Mouse (Mus musculus): ENCODE data around the gene Zfp980.
"Not testable (repeated sequence)": the region's sequence is repeated elsewhere in the genome, so short reads cannot be mapped to it uniquely, and the experiment has no call there.

The Zfp980 gene

DNA sequence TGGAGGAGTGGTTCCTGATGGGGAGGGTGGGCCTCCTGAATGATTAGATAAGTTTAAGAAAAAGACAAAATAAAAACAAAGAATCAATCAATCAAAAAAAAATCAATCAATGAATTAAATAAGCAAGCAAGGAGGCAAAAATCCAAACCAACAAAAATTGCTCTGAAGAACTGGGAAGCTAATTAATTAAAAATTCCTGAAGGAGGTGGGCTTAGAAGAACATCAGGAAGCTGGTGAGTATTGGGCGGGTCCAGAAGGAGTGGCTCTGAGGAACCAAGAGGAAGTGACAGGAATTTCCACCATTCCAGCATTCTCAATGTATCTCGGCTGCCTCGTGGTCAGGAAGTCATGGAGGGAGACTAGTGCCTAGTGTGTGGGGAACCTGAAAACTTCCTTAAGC lies at the start of gene Zfp980:
Zfp980 (plus strand) TSS at position 301 of the 400 bp plus-strand sequence.
- in situ Hi-C loops (cut with MboI; ENCODE audit: low pct_unique_long_range_greater_than_20kb in 1 of 2, low sequenced_read_pairs in 2 of 2, unreplicated experiment in 1 of 2): not testable (repeated sequence)

DNA sequence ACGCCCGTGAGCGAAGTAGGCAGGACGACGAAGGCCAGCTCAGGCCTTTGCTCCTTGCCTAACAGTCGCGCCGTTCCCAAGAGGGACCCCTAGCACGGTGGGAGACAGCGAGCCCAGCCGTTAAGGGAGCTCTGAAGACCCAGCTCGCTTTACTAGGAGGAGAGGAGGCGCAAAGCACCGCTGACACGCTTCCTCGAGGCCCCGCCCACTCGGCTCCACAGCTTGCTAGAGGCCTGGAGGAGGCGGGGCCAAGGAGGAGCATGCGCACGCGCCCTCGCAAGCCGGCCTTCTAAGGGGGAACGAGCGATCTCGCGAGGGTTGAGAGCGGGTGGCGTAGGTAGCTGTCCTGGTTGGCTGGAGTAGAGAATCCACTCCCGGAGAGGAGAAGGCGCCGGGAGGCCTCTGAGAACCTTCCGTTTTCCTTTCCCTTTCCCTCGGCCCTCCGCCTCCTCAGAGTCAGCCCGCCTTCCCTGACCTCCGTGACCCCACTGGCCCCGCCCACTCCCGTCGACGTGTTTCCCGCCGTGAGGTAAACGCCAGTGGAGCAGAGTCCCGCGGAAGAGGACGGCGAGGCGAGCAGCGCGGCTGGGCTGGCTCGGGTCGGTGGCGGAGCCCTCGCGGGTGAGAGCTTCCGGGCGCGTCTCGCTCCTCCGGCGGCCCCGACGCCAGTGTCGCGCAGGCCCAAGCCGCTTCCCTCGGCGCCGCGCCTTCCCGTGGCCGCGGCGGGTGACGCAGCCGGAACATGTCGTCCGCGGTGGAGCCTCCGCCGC lies 29.9 kb upstream of the Zfp980 start:
- in situ Hi-C loops (cut with MboI; ENCODE audit: low pct_unique_long_range_greater_than_20kb in 1 of 2, low sequenced_read_pairs in 2 of 2, unreplicated experiment in 1 of 2): not testable (repeated sequence)

GRCm38 (mm10) chr4:145674286-145674780 lies 3.8 kb downstream of the Zfp980 start:
- in situ Hi-C loops (cut with MboI; ENCODE audit: low pct_unique_long_range_greater_than_20kb in 1 of 2, low sequenced_read_pairs in 2 of 2, unreplicated experiment in 1 of 2): not testable (repeated sequence)

- in situ Hi-C loops (cut with MboI; ENCODE audit: low pct_unique_long_range_greater_than_20kb in 1 of 2, low sequenced_read_pairs in 2 of 2, unreplicated experiment in 1 of 2): not testable (repeated sequence)
These were observed 9.7 kb downstream of the Zfp980 start for GRCm38 (mm10) chr4:145680217-145680616.

DNA sequence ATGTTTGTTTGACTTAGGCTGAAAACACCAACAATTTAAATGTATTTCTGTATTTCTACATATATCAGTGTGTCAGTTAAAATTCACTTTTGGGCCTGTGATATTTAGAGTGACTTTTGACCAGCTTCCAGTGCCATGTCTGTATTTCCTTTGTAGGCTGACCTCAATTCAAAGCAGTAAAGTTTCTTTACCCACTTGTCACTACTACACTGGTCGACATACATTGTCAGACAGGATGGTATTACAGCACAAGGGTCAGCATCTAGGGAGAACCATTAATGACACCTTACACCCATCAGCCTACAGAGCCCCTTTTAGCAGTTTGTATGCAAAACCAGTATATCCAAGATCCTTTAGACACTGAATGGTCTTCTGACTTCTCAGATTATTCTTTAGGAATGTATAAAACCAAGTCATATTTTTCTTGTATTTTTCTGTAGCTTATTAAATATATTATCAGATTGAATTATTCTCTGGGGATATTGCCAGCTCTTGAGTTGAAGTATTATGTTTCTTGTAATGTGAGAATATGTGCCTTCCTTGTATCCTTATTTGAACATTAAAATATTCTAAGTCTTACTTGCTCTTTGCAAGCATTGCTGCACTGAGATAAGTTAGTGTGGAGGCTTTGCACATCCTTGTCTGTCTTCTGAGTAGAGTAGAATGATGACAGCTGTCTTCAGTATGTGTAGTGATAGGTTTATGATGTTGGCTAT lies 10.3 kb downstream of the Zfp980 start:
- in situ Hi-C loops (cut with MboI; ENCODE audit: low pct_unique_long_range_greater_than_20kb in 1 of 2, low sequenced_read_pairs in 2 of 2, unreplicated experiment in 1 of 2): not testable (repeated sequence)

DNA sequence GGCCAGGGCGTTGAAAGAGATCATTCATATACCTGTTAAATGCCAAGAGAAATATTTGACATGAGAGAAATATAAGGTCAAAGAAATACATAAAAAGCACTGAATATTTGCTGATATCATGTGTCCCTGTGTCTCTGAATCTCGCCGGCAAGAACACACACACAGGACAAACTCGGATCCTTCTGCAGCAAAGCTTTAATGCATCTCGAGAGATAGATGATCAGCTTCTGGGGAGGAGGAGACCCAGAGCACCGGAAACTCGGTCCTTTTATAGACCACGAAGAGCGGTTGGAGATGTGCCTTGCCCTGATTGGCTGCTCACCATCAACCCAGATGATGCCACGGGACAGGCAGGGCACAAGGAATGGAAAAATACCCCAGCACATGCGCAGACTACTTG lies 11.5 kb downstream of the Zfp980 start:
- in situ Hi-C loops (cut with MboI; ENCODE audit: low pct_unique_long_range_greater_than_20kb in 1 of 2, low sequenced_read_pairs in 2 of 2, unreplicated experiment in 1 of 2): not testable (repeated sequence)

- in situ Hi-C loops (cut with MboI; ENCODE audit: low pct_unique_long_range_greater_than_20kb in 1 of 2, low sequenced_read_pairs in 2 of 2, unreplicated experiment in 1 of 2): not testable (repeated sequence)
These were observed 12.7 kb downstream of the Zfp980 start for GRCm38 (mm10) chr4:145683024-145683766.

- in situ Hi-C loops (cut with MboI; ENCODE audit: low pct_unique_long_range_greater_than_20kb in 1 of 2, low sequenced_read_pairs in 2 of 2, unreplicated experiment in 1 of 2): not testable (repeated sequence)
These were observed 15.6 kb downstream of the Zfp980 start for GRCm38 (mm10) chr4:145686061-145686460.

- in situ Hi-C loops (cut with MboI; ENCODE audit: low pct_unique_long_range_greater_than_20kb in 1 of 2, low sequenced_read_pairs in 2 of 2, unreplicated experiment in 1 of 2): not testable (repeated sequence)
These were observed 74.6 kb downstream of the Zfp980 start for GRCm38 (mm10) chr4:145744935-145745644.

DNA sequence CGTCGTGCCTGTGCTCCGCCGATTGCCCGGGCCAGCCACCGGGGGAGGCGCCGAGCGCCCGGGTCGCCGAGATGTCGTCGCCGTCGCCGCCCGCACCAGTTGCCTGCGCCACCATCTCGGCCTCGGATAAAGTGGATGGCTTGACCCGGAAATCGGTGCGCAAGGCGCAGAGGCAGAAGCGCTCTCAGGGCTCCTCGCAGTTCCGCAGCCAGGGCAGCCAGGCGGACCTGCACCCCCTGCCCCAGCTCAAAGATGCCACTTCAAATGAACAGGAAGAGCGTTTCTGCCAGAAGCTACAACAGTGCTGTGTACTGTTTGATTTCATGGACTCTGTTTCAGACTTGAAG lies 75.1 kb downstream of the Zfp980 start:
- in situ Hi-C loops (cut with MboI; ENCODE audit: low pct_unique_long_range_greater_than_20kb in 1 of 2, low sequenced_read_pairs in 2 of 2, unreplicated experiment in 1 of 2): not testable (repeated sequence)
